Mouse (Mus musculus) CH12.LX (cell line): ENCODE measurements around the gene Glyr1. TPM values are rescaled to one million over a fixed set of nuclear protein-coding genes. Genes with fewer than 3 reads are reported as not detected.

Source experiments
- DNase-seq: peaks from one replicate; pipeline ENCODE4 v3.0.0-alpha.2; 2013; ENCODE audit errors: extremely low read depth
- H3K27ac ChIP-seq: 2 replicates; pipeline ENCODE4 v1.5.1; 2012; ENCODE audit warnings: low read depth, mild to moderate bottlenecking, control low read depth, moderate library complexity; ENCODE audit not compliant: insufficient read depth
- H3K27me3 ChIP-seq: replicated peaks from 2 replicates; pipeline ENCODE3; 2012; ENCODE audit warnings: inconsistent platforms
- H3K36me3 ChIP-seq, 2 experiments: replicated peaks in 1 of 2; 2 replicates each; pipeline versions ENCODE3 to v1.6.1; 2012; ENCODE audit warnings: inconsistent platforms in 1 of 2, low read length in 1 of 2, mild to moderate bottlenecking in 1 of 2, mixed read lengths in 1 of 2, moderate library complexity in 1 of 2; ENCODE audit not compliant: control insufficient read depth in 1 of 2, insufficient read depth in 1 of 2
- H3K4me1 ChIP-seq, 2 experiments: 2 replicates each; pipeline ENCODE4 v1.6.1; 2012; ENCODE audit warnings: inconsistent platforms in 1 of 2, moderate library complexity in 1 of 2; ENCODE audit not compliant: insufficient read depth in 2 of 2, control insufficient read depth in 1 of 2
- H3K4me2 ChIP-seq: 2 replicates; pipeline ENCODE4 v1.6.1; 2012; ENCODE audit warnings: low read depth, mild to moderate bottlenecking, control low read depth; ENCODE audit not compliant: poor library complexity, insufficient read depth, severe bottlenecking
- H3K4me3 ChIP-seq, 3 experiments: fragments of 150-350 bp in 1 of 3; sonication (generic) in 1 of 3; replicated peaks in 1 of 3; 2 replicates each; pipeline versions ENCODE3 to v1.5.1; 2011 to 2012; ENCODE audit warnings: low read depth in 2 of 3, low read length in 2 of 3, mild to moderate bottlenecking in 2 of 3, moderate library complexity in 2 of 3, control low read depth in 1 of 3, improper control_type of control experiment in 1 of 3, inconsistent platforms in 1 of 3, mixed read lengths in 1 of 3; ENCODE audit not compliant: poor library complexity in 1 of 3
- H3K79me2 ChIP-seq: replicated peaks from 2 replicates; pipeline ENCODE4 v1.6.1; 2012; ENCODE audit warnings: mild to moderate bottlenecking, moderate library complexity; ENCODE audit not compliant: control insufficient read depth, poor library complexity, insufficient read depth, severe bottlenecking; ENCODE audit errors: extremely low read depth
- H3K9ac ChIP-seq: 2 replicates; pipeline ENCODE4 v1.6.1; 2012; ENCODE audit warnings: low read depth, mild to moderate bottlenecking, control low read depth, moderate library complexity; ENCODE audit not compliant: insufficient read depth
- H3K9me3 ChIP-seq: replicated peaks from 2 replicates; pipeline ENCODE3; 2012; ENCODE audit warnings: low read length, inconsistent platforms, mixed read lengths
- BHLHE40 ChIP-seq: IDR thresholded peaks from 2 replicates; pipeline ENCODE4 v1.6.1; 2011; ENCODE audit warnings: mild to moderate bottlenecking, low read depth, low read length, improper control_type of control experiment
- CHD1 ChIP-seq: IDR thresholded peaks from 2 replicates; pipeline ENCODE4 v1.6.1; 2012; ENCODE audit warnings: low read depth, low read length, improper control_type of control experiment, inconsistent platforms
- CHD2 ChIP-seq: IDR thresholded peaks from 2 replicates; pipeline ENCODE4 v1.6.1; 2011; ENCODE audit warnings: low read length, improper control_type of control experiment
- CTCF ChIP-seq, 2 experiments: IDR thresholded peaks in 1 of 2; conservative IDR thresholded peaks in 1 of 2; 2 replicates each; pipeline ENCODE4 v1.5.1; 2011 to 2012; ENCODE audit warnings: low read depth in 2 of 2, low read length in 2 of 2, improper control_type of control experiment in 1 of 2, inconsistent platforms in 1 of 2, mild to moderate bottlenecking in 1 of 2, moderate library complexity in 1 of 2
- E2F4 ChIP-seq: IDR thresholded peaks from 2 replicates; pipeline ENCODE4 v1.6.1; 2011; ENCODE audit warnings: low read depth, low read length, improper control_type of control experiment; ENCODE audit not compliant: insufficient replicate concordance
- ETS1 ChIP-seq: conservative IDR thresholded peaks from 2 replicates; pipeline ENCODE4 v1.6.1; 2012; ENCODE audit warnings: low read depth, mild to moderate bottlenecking, inconsistent platforms, low read length, improper control_type of control experiment, moderate library complexity
- HCFC1 ChIP-seq: IDR thresholded peaks from 2 replicates; pipeline ENCODE4 v1.6.1; 2012; ENCODE audit warnings: low read depth, mild to moderate bottlenecking, inconsistent platforms, low read length, improper control_type of control experiment
- IRF4 ChIP-seq: IDR thresholded peaks from 2 replicates; pipeline ENCODE4 v1.6.1; 2014; ENCODE audit warnings: low read depth, mild to moderate bottlenecking, inconsistent platforms, low read length, improper control_type of control experiment
- JUN ChIP-seq: IDR thresholded peaks from 2 replicates; pipeline ENCODE4 v1.6.1; 2011; ENCODE audit warnings: low read depth, mild to moderate bottlenecking, low read length, improper control_type of control experiment, moderate library complexity; ENCODE audit not compliant: insufficient read depth
- KAT2A ChIP-seq: IDR thresholded peaks from 2 replicates; pipeline ENCODE4 v1.6.1; 2012; ENCODE audit warnings: low read length, improper control_type of control experiment, inconsistent platforms; ENCODE audit not compliant: insufficient replicate concordance
- MAFK ChIP-seq: IDR thresholded peaks from 2 replicates; pipeline ENCODE4 v1.6.1; 2011; ENCODE audit warnings: low read length, improper control_type of control experiment; ENCODE audit not compliant: insufficient replicate concordance
- MAX ChIP-seq: IDR thresholded peaks from 2 replicates; pipeline ENCODE4 v1.6.1; 2011; ENCODE audit warnings: low read length, improper control_type of control experiment
- MEF2A ChIP-seq: IDR thresholded peaks from 2 replicates; pipeline ENCODE4 v1.6.1; 2014; ENCODE audit warnings: low read depth, mild to moderate bottlenecking, inconsistent platforms, low read length, improper control_type of control experiment, borderline replicate concordance
- NELFE ChIP-seq: IDR thresholded peaks from 2 replicates; pipeline ENCODE4 v1.6.1; 2011; ENCODE audit warnings: low read depth, low read length, improper control_type of control experiment
- PAX5 ChIP-seq: IDR thresholded peaks from 2 replicates; pipeline ENCODE4 v1.6.1; 2012; ENCODE audit warnings: low read length, inconsistent platforms, mixed read lengths
- POLR2A ChIP-seq: IDR thresholded peaks from 2 replicates; pipeline ENCODE4 v1.6.1; 2011; ENCODE audit warnings: low read depth, mild to moderate bottlenecking, improper control_type of control experiment, low read length
- RAD21 ChIP-seq: IDR thresholded peaks from 2 replicates; pipeline ENCODE4 v1.6.1; 2011; ENCODE audit warnings: low read depth, mild to moderate bottlenecking, low read length, improper control_type of control experiment, moderate library complexity
- RCOR1 ChIP-seq: conservative IDR thresholded peaks from 2 replicates; pipeline ENCODE4 v1.6.1; 2012; ENCODE audit warnings: low read depth, mild to moderate bottlenecking, inconsistent platforms, low read length, improper control_type of control experiment
- SMC3 ChIP-seq: IDR thresholded peaks from 2 replicates; pipeline ENCODE4 v1.6.1; 2011; ENCODE audit warnings: low read depth, low read length, improper control_type of control experiment
- TCF12 ChIP-seq: IDR thresholded peaks from 2 replicates; pipeline ENCODE4 v1.6.1; 2014; ENCODE audit warnings: low read depth, mild to moderate bottlenecking, inconsistent platforms, low read length, improper control_type of control experiment
- UBTF ChIP-seq: IDR thresholded peaks from 2 replicates; pipeline ENCODE4 v1.6.1; 2012; ENCODE audit warnings: low read depth, mild to moderate bottlenecking, inconsistent platforms, low read length, improper control_type of control experiment, moderate library complexity
- USF1 ChIP-seq: IDR thresholded peaks from 2 replicates; pipeline ENCODE4 v1.6.1; 2014; ENCODE audit warnings: low read depth, mild to moderate bottlenecking, inconsistent platforms, low read length, improper control_type of control experiment
- ZC3H11A ChIP-seq: IDR thresholded peaks from 2 replicates; pipeline ENCODE4 v1.6.1; 2012; ENCODE audit warnings: low read depth, mild to moderate bottlenecking, inconsistent platforms, low read length, improper control_type of control experiment
- ZKSCAN1 ChIP-seq: IDR thresholded peaks from 2 replicates; pipeline ENCODE4 v1.6.1; 2012; ENCODE audit warnings: low read depth, inconsistent platforms, low read length, improper control_type of control experiment, borderline replicate concordance
- ZNF384 ChIP-seq: IDR thresholded peaks from 2 replicates; pipeline ENCODE4 v1.6.1; 2012; ENCODE audit warnings: low read depth, low read length, improper control_type of control experiment, inconsistent platforms
- dilution Hi-C: fragments of 300-500 bp; cut with MboI; formaldehyde crosslinking; loops from 2 replicates; pipeline ENCODE4 v1.14.3; 2020; ENCODE audit warnings: low sequenced_read_pairs; ENCODE audit not compliant: extremely low pct_unique_long_range_greater_than_20kb, extremely low pct_ligation_motif_present
- in situ Hi-C: fragments of 300-500 bp; cut with MboI; formaldehyde crosslinking; loops from 3 replicates; pipeline ENCODE4 v1.14.3; 2019; ENCODE audit warnings: low sequenced_read_pairs, low pct_ligation_motif_present, low pct_unique_long_range_greater_than_20kb, mixed read lengths
- polyA plus RNA-seq: library from polyadenylated mRNA; unstranded; fragments of >175 nt; gene quantifications from 2 replicates; pipeline ENCODE4 v1.2.1, GENCODE M21; 2012; ENCODE audit warnings: low read depth; ENCODE audit not compliant: insufficient read length
- total RNA-seq, 2 experiments: library from RNA; depleted of rRNA; stranded (reverse); fragments of 300-350 nt in 1 of 2; fragments of >200 nt in 1 of 2; gene quantifications; 2 replicates each; pipeline ENCODE4 v1.2.3; 2012 to 2014

Gene Glyr1
- total and polyA plus RNA-seq, 3 experiments: 90.6 to 134 (median 132) TPM

- dilution Hi-C loops (no loop called here), in situ Hi-C loops (no loop called here)
- no peak for TF ChIP-seq CHD2
- no peak for TF ChIP-seq IRF4
- TF ChIP-seq, all 38 proteins: peak for 0
- Histone ChIP-seq H3K27me3 (no peaks in the 10 kb centered on the region), H3K36me3 (peaks cover 61 to 88% of the 10 kb centered on the region in 2 experiments), H3K9ac (no peak overlapping the region), H3K4me3 (no peak overlapping the region), H3K79me2 (no peaks in the 10 kb centered on the region; the same call in 1 of the 2 replicates), H3K4me2 (no peak overlapping the region), H3K27ac (no peak overlapping the region), H3K4me1 (no peaks in the 10 kb centered on the region), H3K9me3 (no peaks in the 10 kb centered on the region)
- DNase-seq: no peak
These were observed 20.7 kb upstream of the Glyr1 start for GRCm38 (mm10) chr16:5070321-5070720.

GRCm38 (mm10) chr16:5063472-5063871 lies 13.8 kb upstream of the Glyr1 start:
- H3K9me3 ChIP-seq: no peaks in the 10 kb centered on the region
- dilution Hi-C loops (no loop called here), in situ Hi-C loops (no loop called here)

GRCm38 (mm10) chr16:5058114-5058513 lies 8.5 kb upstream of the Glyr1 start:
- TF ChIP-seq HCFC1 (no peak), ZNF384 (no peak), TCF12 (no peak), SMC3 (peak; percentile 45), KAT2A (no peak), POLR2A (no peak), JUN (no peak), CTCF (conservative IDR thresholded peaks at IDR 0.05 in 1 of 2, IDR thresholded peaks at IDR 0.05 in 1 of 2; ENCODE audit: low read depth in 2 of 2, low read length in 2 of 2) (peak; percentile 53 to 60; a peak in 3 of 4 replicates), CHD1 (no peak), RCOR1 (no peak), PAX5 (no peak), ETS1 (no peak), NELFE (no peak), MEF2A (no peak), RAD21 (peak; percentile 32), MAX (no peak), BHLHE40 (no peak)
- H3K4me2 ChIP-seq: no peak overlapping the region
- 0 out of 4 replicates have a peak, but pooled peaks cover 0 to 3% of the 10 kb centered on the region in 2 experiments for H3K4me1 ChIP-seq
- in situ Hi-C loops: no loop called here
- DNase-seq: peak; percentile 41
- no peaks in the 10 kb centered on the region for H3K9me3 ChIP-seq
- H3K27ac ChIP-seq: no peak overlapping the region
- dilution Hi-C loops: no loop called here
- peaks cover 14% of the 10 kb centered on the region for H3K79me2 ChIP-seq
- H3K4me3 ChIP-seq: no peak overlapping the region
- H3K27me3 ChIP-seq: no peaks in the 10 kb centered on the region
- H3K9ac ChIP-seq: no peak overlapping the region
- peaks cover 47 to 74% of the 10 kb centered on the region in 2 experiments for H3K36me3 ChIP-seq

More at GRCm38 (mm10) chr16:5063472-5063871, 13.8 kb upstream of the Glyr1 start:
- Histone ChIP-seq H3K4me3 (no peak overlapping the region), H3K27ac (no peak overlapping the region), H3K27me3 (no peaks in the 10 kb centered on the region), H3K4me2 (no peak overlapping the region), H3K9ac (no peak overlapping the region), H3K4me1 (no peaks in the 10 kb centered on the region), H3K79me2 (peaks cover 5% of the 10 kb centered on the region; the same call in 1 of the 2 replicates), H3K36me3 (peaks cover 54 to 77% of the 10 kb centered on the region in 2 experiments)
- no peak for TF ChIP-seq E2F4
- no peak for TF ChIP-seq HCFC1
- no peak for TF ChIP-seq CTCF (conservative IDR thresholded peaks at IDR 0.05 in 1 of 2, IDR thresholded peaks at IDR 0.05 in 1 of 2; ENCODE audit: low read depth in 2 of 2, low read length in 2 of 2)
- TF ChIP-seq MAFK: no peak
- no peak for TF ChIP-seq ZKSCAN1
- no peak for TF ChIP-seq USF1
- no peak for TF ChIP-seq UBTF
- no peak for TF ChIP-seq ZC3H11A
- no peak for DNase-seq
